Mouse (Mus musculus): Measurements from ENCODE around the gene Gdf15.

DNA sequence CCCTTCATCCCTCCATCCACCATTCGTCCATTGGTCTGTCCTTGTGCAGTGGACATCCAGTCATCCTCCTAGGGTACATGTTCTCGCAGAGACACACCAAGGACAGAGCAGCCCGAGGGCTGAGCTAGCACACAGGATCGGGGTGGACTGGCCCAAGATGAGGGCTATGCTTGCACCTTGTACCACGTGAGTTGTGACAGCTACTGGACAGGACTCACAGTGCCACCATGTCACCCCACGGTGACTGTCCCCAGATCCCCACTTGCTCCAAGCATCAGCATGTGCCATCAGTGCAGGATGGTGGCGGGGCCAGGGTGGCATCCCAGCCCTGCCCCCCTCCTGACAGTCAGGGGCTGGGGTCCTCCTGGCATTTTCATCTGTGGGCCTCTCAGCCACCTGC lies 27.7 kb downstream of the Gdf15 start:
- TF ChIP-seq CTCF (IDR thresholded peaks at IDR 0.05; ENCODE audit: borderline replicate concordance, control insufficient read depth, extremely low read depth, insufficient read depth, low read length, poor library complexity) (no peak), POLR2A (IDR thresholded peaks at IDR 0.05; ENCODE audit: control insufficient read depth, extremely low read depth, insufficient read depth, low read length, poor library complexity) (no peak)

Data from thymus, adult 2 months (tissue).